Mouse (Mus musculus) MEL (cell line): ENCODE data around the gene Kl. TPM values are rescaled to one million over a fixed set of nuclear protein-coding genes. Genes with fewer than 3 reads are reported as not detected.

Source experiments
- DNase-seq: peaks from one replicate; pipeline ENCODE4 v3.0.0; 2011; ENCODE audit warnings: low read depth, low spot score
- H3K27ac ChIP-seq: 2 replicates; pipeline ENCODE4 v1.5.1; 2012; ENCODE audit warnings: low read depth, mild to moderate bottlenecking, control low read depth, low read length, moderate library complexity; ENCODE audit not compliant: control insufficient read depth
- H3K27me3 ChIP-seq, 2 experiments: fragments of 150-350 bp in 1 of 2; sonication (generic) in 1 of 2; 2 replicates each; pipeline ENCODE4 v1.6.1; 2012; ENCODE audit warnings: low read length in 2 of 2, mild to moderate bottlenecking in 2 of 2, improper control_type of control experiment in 1 of 2, moderate library complexity in 1 of 2; ENCODE audit not compliant: insufficient read depth in 2 of 2, control insufficient read depth in 1 of 2
- H3K36me3 ChIP-seq, 2 experiments: 2 replicates each; pipeline ENCODE4 v1.6.1; 2012 to 2014; ENCODE audit warnings: low read length in 2 of 2, improper control_type of control experiment in 1 of 2, inconsistent platforms in 1 of 2, mild to moderate bottlenecking in 1 of 2; ENCODE audit not compliant: insufficient read depth in 2 of 2, control insufficient read depth in 1 of 2
- H3K4me1 ChIP-seq, 2 experiments: fragments of 150-350 bp in 1 of 2; sonication (generic) in 1 of 2; 2 replicates each; pipeline ENCODE4 v1.6.1; 2012; ENCODE audit warnings: low read length in 2 of 2, improper control_type of control experiment in 1 of 2, mild to moderate bottlenecking in 1 of 2; ENCODE audit not compliant: insufficient read depth in 2 of 2, control insufficient read depth in 1 of 2
- H3K4me3 ChIP-seq, 2 experiments: fragments of 150-350 bp in 1 of 2; sonication (generic) in 1 of 2; 2 replicates each; pipeline ENCODE4 v1.5.1; 2012; ENCODE audit warnings: low read depth in 2 of 2, low read length in 2 of 2, mild to moderate bottlenecking in 2 of 2, moderate library complexity in 2 of 2, control low read depth in 1 of 2, improper control_type of control experiment in 1 of 2; ENCODE audit not compliant: control insufficient read depth in 1 of 2, insufficient read depth in 1 of 2
- H3K79me2 ChIP-seq: 2 replicates; pipeline ENCODE4 v1.6.1; 2012; ENCODE audit warnings: mild to moderate bottlenecking, low read length, moderate library complexity; ENCODE audit not compliant: control insufficient read depth, poor library complexity, insufficient read depth
- H3K9ac ChIP-seq: 2 replicates; pipeline ENCODE4 v1.6.1; 2012; ENCODE audit warnings: low read depth, mild to moderate bottlenecking, control low read depth, low read length, moderate library complexity; ENCODE audit not compliant: control insufficient read depth, poor library complexity, severe bottlenecking
- H3K9me3 ChIP-seq: fragments of 150-350 bp; sonication (generic); replicated peaks from 2 replicates; pipeline ENCODE4 v1.6.1; 2012; ENCODE audit warnings: mild to moderate bottlenecking, low read length, improper control_type of control experiment, moderate library complexity; ENCODE audit not compliant: insufficient read depth
- BHLHE40 ChIP-seq: IDR thresholded peaks from 2 replicates; pipeline ENCODE4 v1.6.1; 2012; ENCODE audit warnings: low read depth, mild to moderate bottlenecking, inconsistent platforms, low read length, improper control_type of control experiment, borderline replicate concordance
- CHD1 ChIP-seq: IDR thresholded peaks from 2 replicates; pipeline ENCODE4 v1.6.1; 2012; ENCODE audit warnings: low read depth, mild to moderate bottlenecking, inconsistent platforms, low read length, improper control_type of control experiment
- ELF1 ChIP-seq: IDR thresholded peaks from 2 replicates; pipeline ENCODE4 v1.6.1; 2014; ENCODE audit warnings: low read depth, mild to moderate bottlenecking, inconsistent platforms, low read length, improper control_type of control experiment, moderate library complexity
- EP300 ChIP-seq, 2 experiments: IDR thresholded peaks; 2 replicates each; pipeline ENCODE4 v1.6.1; 2011; ENCODE audit warnings: improper control_type of control experiment in 2 of 2, low read length in 2 of 2, low read depth in 1 of 2, mild to moderate bottlenecking in 1 of 2
- ETS1 ChIP-seq: IDR thresholded peaks from 2 replicates; pipeline ENCODE4 v1.6.1; 2012; ENCODE audit warnings: low read depth, mild to moderate bottlenecking, inconsistent platforms, low read length, improper control_type of control experiment, moderate library complexity
- HCFC1 ChIP-seq: IDR thresholded peaks from 2 replicates; pipeline ENCODE4 v1.6.1; 2012; ENCODE audit warnings: low read depth, mild to moderate bottlenecking, inconsistent platforms, low read length, improper control_type of control experiment, moderate library complexity
- MAFK ChIP-seq: IDR thresholded peaks from 2 replicates; pipeline ENCODE4 v1.6.1; 2011; ENCODE audit warnings: low read depth, mild to moderate bottlenecking, low read length, improper control_type of control experiment, borderline replicate concordance
- MXI1 ChIP-seq: IDR thresholded peaks from 2 replicates; pipeline ENCODE4 v1.6.1; 2011; ENCODE audit warnings: mild to moderate bottlenecking, low read depth, low read length, improper control_type of control experiment
- NRF1 ChIP-seq: IDR thresholded peaks from 2 replicates; pipeline ENCODE4 v1.6.1; 2014; ENCODE audit warnings: low read depth, mild to moderate bottlenecking, inconsistent platforms, low read length, improper control_type of control experiment, moderate library complexity; ENCODE audit not compliant: poor library complexity, insufficient read depth, severe bottlenecking
- POLR2AphosphoS2 ChIP-seq: IDR thresholded peaks from 2 replicates; pipeline ENCODE4 v1.6.1; 2011; ENCODE audit warnings: low read length, improper control_type of control experiment
- RAD21 ChIP-seq: IDR thresholded peaks from 2 replicates; pipeline ENCODE4 v1.6.1; 2011; ENCODE audit warnings: mild to moderate bottlenecking, low read depth, low read length, improper control_type of control experiment
- SIN3A ChIP-seq: IDR thresholded peaks from 2 replicates; pipeline ENCODE4 v1.6.1; 2012; ENCODE audit warnings: low read length, improper control_type of control experiment, inconsistent platforms
- SMC3 ChIP-seq: IDR thresholded peaks from 2 replicates; pipeline ENCODE4 v1.6.1; 2011; ENCODE audit warnings: low read depth, low read length, improper control_type of control experiment
- TAL1 ChIP-seq: IDR thresholded peaks from 2 replicates; pipeline ENCODE4 v1.6.1; 2012; ENCODE audit warnings: mild to moderate bottlenecking, inconsistent platforms, low read length, moderate library complexity, mixed read lengths
- ZNF384 ChIP-seq: IDR thresholded peaks from 2 replicates; pipeline ENCODE4 v1.6.1; 2012; ENCODE audit warnings: low read depth, mild to moderate bottlenecking, inconsistent platforms, low read length, improper control_type of control experiment
- polyA plus RNA-seq, 2 experiments: library from polyadenylated mRNA; stranded (reverse) in 1 of 2; unstranded in 1 of 2; fragments of >175 nt in 1 of 2; fragments of >200 nt in 1 of 2; gene quantifications; 2 replicates each; pipeline versions ENCODE4 v1.2.1 to v1.2.4; 2012; ENCODE audit warnings: low replicate concordance in 2 of 2, low read depth in 1 of 2; ENCODE audit not compliant: insufficient read length in 2 of 2, insufficient read depth in 1 of 2, missing spikeins in 1 of 2
- total RNA-seq: library from RNA; depleted of rRNA; stranded (reverse); fragments of 300-350 nt; gene quantifications from 2 replicates; pipeline ENCODE4 v1.2.3, GENCODE M21; 2012

Kl gene
- total and polyA plus RNA-seq, 3 experiments, result not detected

DNA sequence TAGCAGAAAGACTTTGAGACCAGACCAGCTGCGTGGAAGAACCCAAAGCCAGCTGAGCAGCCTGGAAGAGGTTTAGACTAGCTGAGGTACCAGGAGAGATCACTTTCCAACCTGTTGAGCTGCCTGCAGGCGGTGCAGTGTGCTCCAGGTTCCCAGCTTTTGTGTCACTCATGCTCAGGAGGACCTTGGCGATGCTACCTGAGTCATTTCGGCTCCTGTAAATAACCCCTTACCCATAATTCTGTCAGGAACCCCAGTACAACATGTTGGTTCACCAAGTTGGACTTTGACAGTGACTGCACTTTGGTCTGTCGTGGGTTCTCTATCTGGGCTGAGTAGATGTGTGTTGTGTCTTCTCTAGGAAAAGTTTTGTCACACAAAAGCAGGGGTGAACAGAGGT lies 66.0 kb downstream of the Kl start:
- DNase-seq, result no peak
- Histone ChIP-seq H3K9ac (no peak overlapping the region), H3K27me3 (no peaks in the 10 kb centered on the region), H3K9me3 (no peaks in the 10 kb centered on the region), H3K36me3 (no peaks in the 10 kb centered on the region), H3K79me2 (no peaks in the 10 kb centered on the region), H3K4me3 (no peak overlapping the region), H3K27ac (no peak overlapping the region), H3K4me1 (no peaks in the 10 kb centered on the region)
- TF ChIP-seq ELF1 (no peak), SIN3A (no peak), BHLHE40 (no peak), HCFC1 (no peak), CHD1 (no peak), MAFK (no peak), POLR2AphosphoS2 (no peak), TAL1 (no peak), NRF1 (no peak), ETS1 (no peak), MXI1 (no peak), EP300 (IDR thresholded peaks at IDR 0.05; ENCODE audit: low read depth in 1 of 2, low read length in 2 of 2) (no peak), SMC3 (no peak)

- Histone ChIP-seq H3K27me3 (no peaks in the 10 kb centered on the region), H3K9me3 (no peaks in the 10 kb centered on the region), H3K4me1 (no peaks in the 10 kb centered on the region), H3K9ac (no peak overlapping the region), H3K27ac (no peak overlapping the region), H3K36me3 (no peaks in the 10 kb centered on the region), H3K79me2 (no peaks in the 10 kb centered on the region), H3K4me3 (no peak overlapping the region)
- no peak for DNase-seq
- TF ChIP-seq ZNF384, result no peak
- no peak for TF ChIP-seq RAD21
Observed at GRCm38 (mm10) chr5:151018959-151019358, 66.6 kb downstream of the Kl start.
